Mouse (Mus musculus): ENCODE results near the gene Map3k21.

- TF ChIP-seq CTCF (IDR thresholded peaks at IDR 0.05), result no peak
- no peak for TF ChIP-seq EP300 (IDR thresholded peaks at IDR 0.05)
Observed at GRCm38 (mm10) chr8:125963807-125964211, 53.6 kb downstream of the Map3k21 start.

Data from lung, postnatal 0 days (tissue).